Mouse (Mus musculus) mouse embryonic stem cell (cell line): Measurements from ENCODE around the gene Etnk1.
"Not testable (repeated sequence)": the region's sequence is repeated elsewhere in the genome, so short reads cannot be mapped to it uniquely, and the experiment has no call there.

Experiments
- in situ Hi-C, 2 experiments: fragments of 300-500 bp; cut with MboI; formaldehyde crosslinking; loops; 1 replicate in 1 of 2; 3 replicates in 1 of 2; pipeline ENCODE4 v1.14.3; 2019 to 2020; ENCODE audit warnings: low sequenced_read_pairs in 2 of 2, low pct_unique_long_range_greater_than_20kb in 1 of 2, mixed read lengths in 1 of 2; ENCODE audit not compliant: unreplicated experiment in 1 of 2

The Etnk1 gene

GRCm38 (mm10) chr6:143144556-143144955 lies 22.5 kb upstream of the Etnk1 start:
- in situ Hi-C loops, result loop anchor here in 1 of 2 experiments (25.0 kb wide), 1 partner anchor 632 kb away; the partner anchor contains the start of gene Ldhb

GRCm38 (mm10) chr6:143145051-143145450 lies 22.0 kb upstream of the Etnk1 start:
- in situ Hi-C loops, result loop anchor here in 1 of 2 experiments (25.0 kb wide), 1 partner anchor 633 kb away; the partner anchor contains the start of gene Ldhb

GRCm38 (mm10) chr6:143146756-143147155 lies 20.3 kb upstream of the Etnk1 start:
- in situ Hi-C loops, result loop anchor here in 1 of 2 experiments (25.0 kb wide), 1 partner anchor 634 kb away; the partner anchor contains the start of gene Ldhb

DNA sequence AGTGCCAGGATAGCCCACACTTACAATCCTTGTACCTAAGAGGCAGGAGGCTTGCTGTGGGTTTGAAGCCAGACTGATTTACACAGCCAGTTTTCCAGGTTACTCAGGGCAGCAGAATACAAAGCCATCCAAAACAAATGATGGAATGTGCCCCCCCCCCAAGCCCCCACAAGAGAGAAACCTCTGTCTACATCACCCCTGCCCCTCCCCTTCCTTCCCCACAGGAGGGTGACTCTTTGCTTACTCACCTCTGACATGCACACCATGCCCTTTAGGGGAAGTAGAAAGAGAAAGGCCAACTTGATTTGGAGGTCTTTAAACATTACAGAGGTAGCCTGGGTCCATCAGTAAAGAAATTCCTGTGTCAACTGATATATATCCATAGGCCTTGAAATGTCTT lies 18.2 kb upstream of the Etnk1 start:
- in situ Hi-C loops, result loop anchor here in 1 of 2 experiments (25.0 kb wide), 1 partner anchor 637 kb away; the partner anchor contains the start of gene Ldhb

GRCm38 (mm10) chr6:143149766-143150291 lies 17.2 kb upstream of the Etnk1 start:
- in situ Hi-C loops, result loop anchor here in 1 of 2 experiments (25.0 kb wide), 1 partner anchor 638 kb away; the partner anchor contains the start of gene Ldhb

GRCm38 (mm10) chr6:143151081-143151995 lies 15.7 kb upstream of the Etnk1 start:
- in situ Hi-C loops, result not testable (repeated sequence)

DNA sequence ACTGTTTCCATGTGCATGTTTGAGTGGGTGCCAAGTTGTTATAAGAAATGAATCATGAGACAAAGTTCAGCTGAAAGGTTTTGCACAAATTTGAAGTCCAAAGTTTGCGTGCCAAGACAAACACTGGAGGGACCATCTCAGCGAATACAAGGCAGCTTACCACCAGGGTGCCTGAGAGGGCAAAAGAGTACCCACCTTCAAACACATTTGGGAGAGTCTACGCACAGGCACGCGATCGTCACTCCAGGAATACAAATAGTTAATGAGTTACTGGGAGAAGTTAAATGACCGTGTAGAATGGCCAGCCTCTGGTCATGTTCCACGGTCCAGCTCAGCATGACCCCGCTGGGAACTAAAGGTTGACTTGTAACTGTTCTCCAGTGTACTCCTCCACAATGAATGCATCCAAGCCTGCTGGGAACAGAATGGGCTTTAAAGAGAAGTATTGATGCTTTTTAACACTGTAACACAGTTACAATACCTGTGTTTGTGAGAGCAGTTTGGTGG lies 14.6 kb upstream of the Etnk1 start:
- in situ Hi-C loops, result no loop called here

- in situ Hi-C loops, result no loop called here
Measured at GRCm38 (mm10) chr6:143153160-143153559, 13.9 kb upstream of the Etnk1 start.

DNA sequence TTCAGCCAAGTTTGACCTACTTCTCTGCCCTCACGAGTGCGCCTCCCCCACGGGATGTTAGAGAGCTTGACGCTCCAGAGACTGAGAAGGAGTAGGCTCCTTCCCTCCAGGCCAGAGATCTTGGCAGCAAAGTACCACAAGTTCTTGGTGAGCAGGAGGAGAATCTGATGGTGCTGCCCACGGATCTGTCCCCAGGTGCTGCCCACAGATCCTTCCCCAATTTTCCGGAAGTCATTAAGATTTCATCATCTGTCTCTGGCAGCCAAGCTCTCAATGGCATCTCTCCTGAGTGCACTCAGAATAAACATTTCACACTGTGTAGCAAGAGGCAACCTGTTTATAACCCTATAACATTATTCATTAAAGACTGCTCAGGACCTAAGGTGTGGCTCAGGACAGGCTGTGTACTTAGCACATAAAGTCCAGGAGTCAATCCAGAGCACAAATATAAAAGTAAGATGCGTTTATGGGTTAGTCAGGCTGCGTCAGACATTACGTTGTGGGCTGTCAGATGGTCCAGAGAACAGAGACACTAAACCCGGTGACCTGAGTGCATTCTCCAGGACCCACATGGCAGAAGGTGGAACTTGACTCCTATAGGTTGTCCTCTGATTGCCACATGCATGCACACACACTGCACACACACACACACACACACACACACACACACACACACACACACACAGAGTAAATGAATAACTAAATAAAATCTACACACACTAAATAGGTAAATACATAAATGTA lies 13.1 kb upstream of the Etnk1 start:
- in situ Hi-C loops, result no loop called here

- in situ Hi-C loops, result no loop called here
Measured at GRCm38 (mm10) chr6:143154885-143155284, 12.1 kb upstream of the Etnk1 start.

DNA sequence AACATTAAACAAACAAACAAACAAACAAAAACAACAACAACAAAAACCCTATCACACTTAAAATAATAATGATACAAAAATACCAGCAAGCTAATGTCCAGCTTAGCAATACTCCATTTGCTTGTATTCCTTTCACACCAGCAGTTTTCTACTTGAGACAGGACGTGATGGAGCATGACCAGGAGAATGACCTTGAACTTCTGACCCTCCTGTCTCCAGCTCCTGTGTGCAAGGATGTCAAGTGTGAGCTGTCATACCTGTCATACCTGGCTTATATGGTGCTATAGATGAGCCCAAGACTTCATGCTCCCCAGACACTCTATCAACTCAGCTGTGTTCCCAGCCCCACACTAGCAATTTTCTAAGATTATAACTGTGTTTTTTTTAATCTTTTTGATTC lies 11.0 kb upstream of the Etnk1 start:
- in situ Hi-C loops, result no loop called here

DNA sequence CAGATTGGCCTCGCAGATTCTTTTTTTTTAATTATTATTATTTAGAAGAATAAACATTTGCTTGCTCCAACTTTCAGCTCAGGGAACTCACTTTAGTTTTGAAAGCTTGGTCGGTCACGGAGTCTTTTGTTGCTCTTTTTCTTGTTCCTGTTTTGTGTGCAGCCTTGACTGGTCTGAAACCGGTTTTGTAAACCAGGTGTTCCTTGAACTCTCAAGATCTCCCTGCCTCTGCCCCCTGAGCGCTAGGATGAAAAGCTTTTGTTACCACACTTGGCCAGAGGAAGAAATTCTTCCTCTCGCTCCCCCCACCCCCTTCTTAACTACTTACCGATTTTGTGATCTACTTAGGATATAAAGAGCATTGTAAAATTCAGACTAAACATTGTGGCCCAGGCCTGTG lies 10.3 kb upstream of the Etnk1 start:
- in situ Hi-C loops, result no loop called here

GRCm38 (mm10) chr6:143157401-143157800 lies 9.6 kb upstream of the Etnk1 start:
- in situ Hi-C loops, result no loop called here

DNA sequence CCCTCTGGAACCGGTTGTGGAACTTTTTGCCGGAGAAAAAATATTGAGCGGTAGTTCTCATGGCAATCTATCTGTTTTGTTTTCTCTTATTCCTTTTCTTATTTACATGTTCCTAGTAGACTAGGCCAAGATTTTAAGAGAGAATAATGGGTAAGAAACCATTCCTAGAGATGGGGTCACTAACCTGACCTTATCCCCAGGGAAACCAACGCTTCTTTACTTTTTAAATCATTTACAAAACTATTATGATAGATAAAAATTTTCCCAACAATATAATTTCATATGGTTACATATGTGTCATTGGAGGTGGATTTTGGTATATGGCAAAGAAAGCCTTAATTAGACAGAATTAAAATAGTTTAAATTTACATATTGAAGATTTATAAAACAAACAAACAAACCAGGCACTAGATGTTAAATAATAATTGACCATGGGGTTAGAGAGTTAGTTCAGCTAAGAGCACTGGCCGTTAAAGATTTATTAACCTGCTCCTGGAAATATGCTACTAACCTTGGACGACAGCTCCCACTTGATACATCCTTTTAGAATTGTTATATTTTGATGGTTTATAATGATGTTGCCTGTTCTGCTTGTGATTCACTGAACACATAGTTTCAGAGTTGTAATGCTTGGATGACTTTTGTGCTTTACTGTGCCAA lies 6.3 kb upstream of the Etnk1 start:
- in situ Hi-C loops, result no loop called here

GRCm38 (mm10) chr6:143162161-143162877 lies 4.7 kb upstream of the Etnk1 start:
- in situ Hi-C loops, result no loop called here

- in situ Hi-C loops, result no loop called here
Measured at GRCm38 (mm10) chr6:143163956-143164905, 2.8 kb upstream of the Etnk1 start.

GRCm38 (mm10) chr6:143164906-143165255 lies 2.1 kb upstream of the Etnk1 start:
- in situ Hi-C loops, result loop anchor here in 1 of 2 experiments (5.0 kb wide), 1 partner anchor 58 kb away; no protein-coding TSS in a partner anchor
